22 mouse cellular contexts compared by ENCODE assay signal in genomic region chr14:121734217-121734616, GRCm38 (mm10).
"Had no signal": no experiment of that assay in that cellular context is flagged by ENCODE, and none has a peak within 500 bp of the region (broad histone marks: within the 10 kb centered on the region; RNA-seq: fewer than 3 reads in every experiment).

No protein-coding gene starts in this region.

- H3K4me1 ChIP-seq: neural tube, embryonic 12.5 days had no signal

- H3K9ac ChIP-seq: limb, embryonic 13.5 days; liver, embryonic 12.5 days; liver, embryonic 15.5 days; lung, embryonic 15.5 days; neural tube, embryonic 12.5 days; neural tube, embryonic 15.5 days; stomach, embryonic 15.5 days had no signal

- H3K9me3 ChIP-seq: limb, embryonic 10.5 days; limb, embryonic 13.5 days; liver, embryonic 12.5 days; liver, embryonic 15.5 days; lung, embryonic 15.5 days; megakaryocyte, embryonic 14.5 days; midbrain, embryonic 10.5 days; neural tube, embryonic 12.5 days; neural tube, embryonic 15.5 days; stomach, embryonic 15.5 days had no signal

- H3K4me2 ChIP-seq: limb, embryonic 13.5 days; liver, embryonic 12.5 days; liver, embryonic 15.5 days; lung, embryonic 15.5 days; neural tube, embryonic 12.5 days; neural tube, embryonic 15.5 days; stomach, embryonic 15.5 days had no signal

- ATAC-seq: liver, embryonic 12.5 days had no signal

- H3K36me3 ChIP-seq: limb, embryonic 10.5 days; limb, embryonic 13.5 days; liver, embryonic 12.5 days; liver, embryonic 15.5 days; lung, embryonic 15.5 days; midbrain, embryonic 10.5 days; neural tube, embryonic 12.5 days; neural tube, embryonic 15.5 days; stomach, embryonic 15.5 days had no signal

- H3K27ac ChIP-seq: kidney, postnatal 0 days; limb, embryonic 10.5 days; limb, embryonic 13.5 days; liver, embryonic 12.5 days; liver, embryonic 15.5 days; lung, embryonic 15.5 days; midbrain, embryonic 10.5 days; neural tube, embryonic 12.5 days; neural tube, embryonic 15.5 days; stomach, embryonic 15.5 days had no signal

- H3K27me3 ChIP-seq: liver, embryonic 12.5 days; liver, embryonic 15.5 days; lung, embryonic 15.5 days; neural tube, embryonic 12.5 days; neural tube, embryonic 15.5 days; stomach, embryonic 15.5 days had no signal

- DNase-seq: kidney, adult 2 months; kidney, postnatal 25 days; liver; lung, adult 18-20 months; lung, postnatal 10 days; lung, postnatal 36 days; midbrain, embryonic 14.5 days; right cerebral cortex, adult 18-20 months; right cerebral cortex, postnatal 14 days; right cerebral cortex, postnatal 4 days; thymus, postnatal 25 days had no signal

- H3K4me3 ChIP-seq: limb, embryonic 10.5 days; limb, embryonic 13.5 days; liver, embryonic 12.5 days; liver, embryonic 15.5 days; lung, embryonic 15.5 days; megakaryocyte, embryonic 14.5 days; midbrain, embryonic 10.5 days; neural tube, embryonic 12.5 days; neural tube, embryonic 15.5 days; stomach, embryonic 15.5 days had no signal
